Mouse (Mus musculus): ENCODE results near the gene Olfr430. TPM values are rescaled to one million over a fixed set of nuclear protein-coding genes. Genes with fewer than 3 reads are reported as not detected.
"Not testable (repeated sequence)": the region's sequence is repeated elsewhere in the genome, so short reads cannot be mapped to it uniquely, and the experiment has no call there.

The Olfr430 gene
- polyA plus RNA-seq (2014; fragmentation: Nextera tagmentation; extraction: Ambion mirVana): not detected in 2 replicates

- H3K36me3 ChIP-seq (ENCODE audit: control insufficient read depth, insufficient read depth, low read length): no peaks in the 10 kb centered on the region
- H3K4me1 ChIP-seq (ENCODE audit: control insufficient read depth, insufficient read depth, low read length): no peaks in the 10 kb centered on the region
- H3K27ac ChIP-seq (ENCODE audit: low read depth, low read length): no peak within 1 kb of the TSS
- no peak within 1 kb of the TSS for H3K4me2 ChIP-seq (ENCODE audit: low read depth, low read length)
- H3K9me3 ChIP-seq (ENCODE audit: control insufficient read depth, low read length): no peaks in the 10 kb centered on the region
- 90% methylated on average over 3 of the region's 3 CpGs for WGBS
- no peak within 1 kb of the TSS for H3K9ac ChIP-seq (replicated peaks; ENCODE audit: low read depth, low read length)
- H3K4me3 ChIP-seq (ENCODE audit: low read depth, low read length): no peak within 1 kb of the TSS
- no peak for ATAC-seq (ENCODE audit: low read depth)
- H3K27me3 ChIP-seq (ENCODE audit: control insufficient read depth, insufficient read depth, low read length): no peaks in the 10 kb centered on the region
These were observed at the start of gene Olfr430 for GRCm38 (mm10) chr1:174066305-174066704. Olfr430 (plus strand) TSS chr1:174066605.

GRCm38 (mm10) chr1:174031698-174032097 is 34.7 kb upstream of the Olfr430 start, which contains the start of gene Ifi205:
Ifi205 (minus strand) TSS chr1:174031810.
- ATAC-seq (ENCODE audit: low read depth): no peak
- Histone ChIP-seq H3K9me3 (ENCODE audit: control insufficient read depth, low read length) (no peaks in the 10 kb centered on the region), H3K36me3 (ENCODE audit: control insufficient read depth, insufficient read depth, low read length) (no peaks in the 10 kb centered on the region), H3K27me3 (ENCODE audit: control insufficient read depth, insufficient read depth, low read length) (no peaks in the 10 kb centered on the region), H3K27ac (ENCODE audit: low read depth, low read length) (no peak within 1 kb of the TSS), H3K4me3 (ENCODE audit: low read depth, low read length) (no peak within 1 kb of the TSS), H3K4me1 (ENCODE audit: control insufficient read depth, insufficient read depth, low read length) (no peaks in the 10 kb centered on the region), H3K9ac (replicated peaks; ENCODE audit: low read depth, low read length) (no peak within 1 kb of the TSS), H3K4me2 (ENCODE audit: low read depth, low read length) (no peak within 1 kb of the TSS)
- WGBS: 58% methylated on average over 1 of the region's 1 CpGs

- Histone ChIP-seq H3K4me2 (ENCODE audit: low read depth, low read length) (no peak overlapping the region), H3K4me1 (ENCODE audit: control insufficient read depth, insufficient read depth, low read length) (no peaks in the 10 kb centered on the region), H3K4me3 (ENCODE audit: low read depth, low read length) (no peak overlapping the region), H3K9ac (replicated peaks; ENCODE audit: low read depth, low read length) (no peak overlapping the region), H3K27ac (ENCODE audit: low read depth, low read length) (no peak overlapping the region), H3K27me3 (ENCODE audit: control insufficient read depth, insufficient read depth, low read length) (no peaks in the 10 kb centered on the region), H3K36me3 (ENCODE audit: control insufficient read depth, insufficient read depth, low read length) (no peaks in the 10 kb centered on the region), H3K9me3 (ENCODE audit: control insufficient read depth, low read length) (no peaks in the 10 kb centered on the region)
- 65% methylated on average over 4 of the region's 4 CpGs for WGBS
- ATAC-seq (ENCODE audit: low read depth): no peak
These were observed 30.6 kb upstream of the Olfr430 start for GRCm38 (mm10) chr1:174035841-174036240.

- H3K4me3 ChIP-seq (ENCODE audit: low read depth, low read length): no peak overlapping the region
- no peaks in the 10 kb centered on the region for H3K4me1 ChIP-seq (ENCODE audit: control insufficient read depth, insufficient read depth, low read length)
- no peak for ATAC-seq (ENCODE audit: low read depth)
- no peaks in the 10 kb centered on the region for H3K9me3 ChIP-seq (ENCODE audit: control insufficient read depth, low read length)
- WGBS: 92% methylated on average over 3 of the region's 3 CpGs
- H3K27ac ChIP-seq (ENCODE audit: low read depth, low read length): no peak overlapping the region
- H3K36me3 ChIP-seq (ENCODE audit: control insufficient read depth, insufficient read depth, low read length): no peaks in the 10 kb centered on the region
- H3K27me3 ChIP-seq (ENCODE audit: control insufficient read depth, insufficient read depth, low read length): no peaks in the 10 kb centered on the region
- H3K4me2 ChIP-seq (ENCODE audit: low read depth, low read length): no peak overlapping the region
- H3K9ac ChIP-seq (replicated peaks; ENCODE audit: low read depth, low read length): no peak overlapping the region
These were observed 27.9 kb upstream of the Olfr430 start for GRCm38 (mm10) chr1:174038480-174038879.

- ATAC-seq (ENCODE audit: low read depth): no peak
- no peaks in the 10 kb centered on the region for H3K4me1 ChIP-seq (ENCODE audit: control insufficient read depth, insufficient read depth, low read length)
- no peak within 1 kb of the TSS for H3K4me3 ChIP-seq (ENCODE audit: low read depth, low read length)
- H3K9ac ChIP-seq (replicated peaks; ENCODE audit: low read depth, low read length): no peak within 1 kb of the TSS
- H3K9me3 ChIP-seq (ENCODE audit: control insufficient read depth, low read length): no peaks in the 10 kb centered on the region
- no peak within 1 kb of the TSS for H3K4me2 ChIP-seq (ENCODE audit: low read depth, low read length)
- H3K27me3 ChIP-seq (ENCODE audit: control insufficient read depth, insufficient read depth, low read length): no peaks in the 10 kb centered on the region
- H3K36me3 ChIP-seq (ENCODE audit: control insufficient read depth, insufficient read depth, low read length): no peaks in the 10 kb centered on the region
- 91% methylated on average over 7 of the region's 7 CpGs for WGBS
- H3K27ac ChIP-seq (ENCODE audit: low read depth, low read length): no peak within 1 kb of the TSS
These were observed 25.8 kb upstream of the Olfr430 start, which contains the start of gene Olfr433 for GRCm38 (mm10) chr1:174040523-174041177. Olfr433 (plus strand) TSS chr1:174040705.

- H3K9ac ChIP-seq (replicated peaks; ENCODE audit: low read depth, low read length); H3K9me3 ChIP-seq (ENCODE audit: control insufficient read depth, low read length); H3K36me3 ChIP-seq (ENCODE audit: control insufficient read depth, insufficient read depth, low read length); H3K27ac ChIP-seq (ENCODE audit: low read depth, low read length); H3K27me3 ChIP-seq (ENCODE audit: control insufficient read depth, insufficient read depth, low read length); H3K4me1 ChIP-seq (ENCODE audit: control insufficient read depth, insufficient read depth, low read length); H3K4me2 ChIP-seq (ENCODE audit: low read depth, low read length); ATAC-seq (ENCODE audit: low read depth); H3K4me3 ChIP-seq (ENCODE audit: low read depth, low read length): not testable (repeated sequence)
- 89% methylated on average over 12 of the region's 12 CpGs for WGBS
These were observed 24.1 kb upstream of the Olfr430 start for GRCm38 (mm10) chr1:174042091-174042884.

- H3K27ac ChIP-seq (ENCODE audit: low read depth, low read length): no peak overlapping the region
- no peak overlapping the region for H3K4me2 ChIP-seq (ENCODE audit: low read depth, low read length)
- H3K9ac ChIP-seq (replicated peaks; ENCODE audit: low read depth, low read length): no peak overlapping the region
- 75% methylated on average over 2 of the region's 2 CpGs for WGBS
- no peak for ATAC-seq (ENCODE audit: low read depth)
- no peaks in the 10 kb centered on the region for H3K36me3 ChIP-seq (ENCODE audit: control insufficient read depth, insufficient read depth, low read length)
- H3K9me3 ChIP-seq (ENCODE audit: control insufficient read depth, low read length): no peaks in the 10 kb centered on the region
- no peaks in the 10 kb centered on the region for H3K4me1 ChIP-seq (ENCODE audit: control insufficient read depth, insufficient read depth, low read length)
- no peaks in the 10 kb centered on the region for H3K27me3 ChIP-seq (ENCODE audit: control insufficient read depth, insufficient read depth, low read length)
- no peak overlapping the region for H3K4me3 ChIP-seq (ENCODE audit: low read depth, low read length)
These were observed 22.0 kb upstream of the Olfr430 start for GRCm38 (mm10) chr1:174044431-174044830.

GRCm38 (mm10) chr1:174048227-174048626 is 18.2 kb upstream of the Olfr430 start:
- 93% methylated on average over 5 of the region's 6 CpGs for WGBS
- not testable (repeated sequence) for H3K36me3 ChIP-seq (ENCODE audit: control insufficient read depth, insufficient read depth, low read length); H3K9ac ChIP-seq (replicated peaks; ENCODE audit: low read depth, low read length); ATAC-seq (ENCODE audit: low read depth); H3K4me2 ChIP-seq (ENCODE audit: low read depth, low read length); H3K27me3 ChIP-seq (ENCODE audit: control insufficient read depth, insufficient read depth, low read length); H3K9me3 ChIP-seq (ENCODE audit: control insufficient read depth, low read length); H3K4me3 ChIP-seq (ENCODE audit: low read depth, low read length); H3K27ac ChIP-seq (ENCODE audit: low read depth, low read length); H3K4me1 ChIP-seq (ENCODE audit: control insufficient read depth, insufficient read depth, low read length)

GRCm38 (mm10) chr1:174048893-174049292 is 17.5 kb upstream of the Olfr430 start, which contains the start of gene Olfr432:
Olfr432 (plus strand) TSS chr1:174049205.
- whole genome bisulfite sequencing: 82% methylated on average over 2 of the region's 2 CpGs

More at GRCm38 (mm10) chr1:174048893-174049292, 17.5 kb upstream of the Olfr430 start, which contains the start of gene Olfr432:
- no peaks in the 10 kb centered on the region for H3K36me3 ChIP-seq (ENCODE audit: control insufficient read depth, insufficient read depth, low read length)
- H3K4me2 ChIP-seq (ENCODE audit: low read depth, low read length): no peak within 1 kb of the TSS
- no peaks in the 10 kb centered on the region for H3K27me3 ChIP-seq (ENCODE audit: control insufficient read depth, insufficient read depth, low read length)
- H3K9ac ChIP-seq (replicated peaks; ENCODE audit: low read depth, low read length): no peak within 1 kb of the TSS
- H3K9me3 ChIP-seq (ENCODE audit: control insufficient read depth, low read length): no peaks in the 10 kb centered on the region
- H3K4me3 ChIP-seq (ENCODE audit: low read depth, low read length): no peak within 1 kb of the TSS
- ATAC-seq (ENCODE audit: low read depth): no peak
- H3K27ac ChIP-seq (ENCODE audit: low read depth, low read length): no peak within 1 kb of the TSS
- no peaks in the 10 kb centered on the region for H3K4me1 ChIP-seq (ENCODE audit: control insufficient read depth, insufficient read depth, low read length)
